Mouse (Mus musculus) embryonic fibroblast, embryonic 13.5 days (primary cell): ENCODE results near the gene Rab3a.

Experiments
- CTCF ChIP-seq: IDR thresholded peaks from 2 replicates; pipeline ENCODE4 v1.5.1; 2011; ENCODE audit warnings: mild to moderate bottlenecking, control low read depth, low read length, moderate library complexity, borderline replicate concordance; ENCODE audit not compliant: insufficient read depth
- POLR2A ChIP-seq: IDR thresholded peaks from 2 replicates; pipeline ENCODE4 v1.6.1; 2011; ENCODE audit warnings: low read depth, mild to moderate bottlenecking, control low read depth, low read length, moderate library complexity

GRCm38 (mm10) chr8:70762118-70762517 lies 7.6 kb downstream of the Rab3a start:
- TF ChIP-seq CTCF (no peak), POLR2A (no peak)
